Mouse (Mus musculus): ENCODE measurements at regions not wholly inside any gene's neighbourhood (a gene's known extent, or its start where the extent isn't known, plus 50 kb on each side); places are given as distances from the start of the nearest gene placed in this dataset.

DNA sequence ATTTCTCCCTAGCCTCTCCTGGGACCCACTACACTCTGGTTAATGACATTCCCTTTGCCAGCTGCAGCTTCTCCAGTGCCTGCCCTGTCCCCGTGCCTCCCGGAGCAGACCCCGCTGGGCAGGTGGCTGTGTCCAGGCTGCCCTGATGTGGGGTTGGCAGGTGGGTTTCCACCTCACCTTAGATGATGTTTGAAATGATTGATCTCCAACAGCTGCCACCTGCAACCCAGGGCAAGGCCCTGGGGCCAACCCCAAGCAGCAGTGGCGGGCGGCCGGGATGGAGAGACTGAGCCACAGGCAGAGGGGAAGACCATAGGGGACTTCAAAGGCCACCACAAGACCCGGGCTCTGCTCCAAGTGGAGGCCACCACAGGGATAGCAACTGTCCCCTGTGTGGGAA, 93.6 kb upstream of the Mvb12b start:
- H3K27me3 ChIP-seq (replicated peaks): peaks cover 4% of the 10 kb centered on the region
- dilution Hi-C loops (cut with MboI; ENCODE audit: extremely low pct_ligation_motif_present, extremely low pct_unique_long_range_greater_than_20kb, low sequenced_read_pairs) (no loop called here), in situ Hi-C loops (cut with MboI; ENCODE audit: low pct_ligation_motif_present, low pct_unique_long_range_greater_than_20kb, low sequenced_read_pairs) (loop anchor here (10.0 kb wide), 1 partner anchor 663 kb away; no protein-coding TSS in a partner anchor)
- H3K9ac ChIP-seq (ENCODE audit: insufficient read depth, low read depth): no peak overlapping the region
- TF ChIP-seq KAT2A (IDR thresholded peaks at IDR 0.05; ENCODE audit: insufficient replicate concordance, low read length) (no peak), E2F4 (IDR thresholded peaks at IDR 0.05; ENCODE audit: insufficient replicate concordance, low read depth, low read length) (no peak), CTCF (conservative IDR thresholded peaks at IDR 0.05 in 1 of 2, IDR thresholded peaks at IDR 0.05 in 1 of 2; ENCODE audit: low read depth in 2 of 2, low read length in 2 of 2) (no peak), ELF1 (IDR thresholded peaks at IDR 0.05; ENCODE audit: low read depth, low read length) (no peak), ZNF384 (IDR thresholded peaks at IDR 0.05; ENCODE audit: low read depth, low read length) (no peak), EP300 (IDR thresholded peaks at IDR 0.05; ENCODE audit: low read length) (no peak), USF1 (IDR thresholded peaks at IDR 0.05; ENCODE audit: low read depth, low read length) (no peak), MAFK (IDR thresholded peaks at IDR 0.05; ENCODE audit: insufficient replicate concordance, low read length) (no peak), ZC3H11A (IDR thresholded peaks at IDR 0.05; ENCODE audit: low read depth, low read length) (no peak), UBTF (IDR thresholded peaks at IDR 0.05; ENCODE audit: low read depth, low read length) (no peak), MEF2A (IDR thresholded peaks at IDR 0.05; ENCODE audit: borderline replicate concordance, low read depth, low read length) (no peak), POLR2A (IDR thresholded peaks at IDR 0.05; ENCODE audit: low read depth, low read length) (no peak), ZKSCAN1 (IDR thresholded peaks at IDR 0.05; ENCODE audit: borderline replicate concordance, low read depth, low read length) (no peak), POLR2AphosphoS2 (IDR thresholded peaks at IDR 0.05; ENCODE audit: low read depth, low read length) (no peak), PAX5 (IDR thresholded peaks at IDR 0.05; ENCODE audit: low read length) (no peak), TBP (conservative IDR thresholded peaks at IDR 0.05; ENCODE audit: low read depth, low read length) (no peak), RCOR1 (conservative IDR thresholded peaks at IDR 0.05; ENCODE audit: low read depth, low read length) (no peak), USF2 (conservative IDR thresholded peaks at IDR 0.05; ENCODE audit: low read depth, low read length) (no peak), BHLHE40 (IDR thresholded peaks at IDR 0.05; ENCODE audit: low read depth, low read length) (no peak)
- no peaks in the 10 kb centered on the region for H3K79me2 ChIP-seq (replicated peaks; ENCODE audit: control insufficient read depth, extremely low read depth, insufficient read depth, poor library complexity, severe bottlenecking)
- no peak for DNase-seq (ENCODE audit: extremely low read depth)
- H3K36me3 ChIP-seq (replicated peaks in 1 of 2; ENCODE audit: control insufficient read depth in 1 of 2, insufficient read depth in 1 of 2, low read length in 1 of 2): no peaks in the 10 kb centered on the region
- no peak overlapping the region for H3K4me3 ChIP-seq (replicated peaks in 1 of 3; ENCODE audit: low read depth in 2 of 3, low read length in 2 of 3, poor library complexity in 1 of 3)
- no peak overlapping the region for H3K27ac ChIP-seq (ENCODE audit: insufficient read depth, low read depth)
- no peaks in the 10 kb centered on the region for H3K9me3 ChIP-seq (replicated peaks; ENCODE audit: low read length)
- peaks cover 2 to 8% of the 10 kb centered on the region in 2 experiments; a peak in 3 of 4 replicates for H3K4me1 ChIP-seq (ENCODE audit: control insufficient read depth in 1 of 2, insufficient read depth in 2 of 2)
- H3K4me2 ChIP-seq (ENCODE audit: insufficient read depth, low read depth, poor library complexity, severe bottlenecking): no peak overlapping the region

DNA sequence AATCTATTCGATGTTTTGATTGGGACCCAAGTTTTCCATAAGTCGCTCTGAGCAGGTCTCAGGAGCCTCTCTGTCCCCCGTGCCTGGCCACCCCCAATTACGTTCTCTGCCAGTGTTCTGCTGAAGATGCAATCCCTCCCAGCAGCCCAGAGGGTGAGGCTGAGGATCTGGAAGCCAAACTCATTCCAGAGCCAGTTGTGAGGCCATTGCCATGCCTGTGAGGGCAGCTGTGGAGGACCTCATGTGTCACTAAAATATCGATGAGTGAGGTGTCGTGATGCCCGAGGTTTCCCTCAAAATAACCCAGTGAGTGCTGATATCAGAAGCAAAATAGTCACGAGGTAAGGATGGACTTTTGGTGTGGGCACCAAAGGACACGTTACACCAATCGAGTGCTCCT, 93.1 kb upstream of the Mvb12b start:
- dilution Hi-C loops (cut with MboI; ENCODE audit: extremely low pct_ligation_motif_present, extremely low pct_unique_long_range_greater_than_20kb, low sequenced_read_pairs): no loop called here
- Histone ChIP-seq H3K36me3 (replicated peaks in 1 of 2; ENCODE audit: control insufficient read depth in 1 of 2, insufficient read depth in 1 of 2, low read length in 1 of 2) (no peaks in the 10 kb centered on the region), H3K27me3 (replicated peaks) (peaks cover 4% of the 10 kb centered on the region), H3K27ac (ENCODE audit: insufficient read depth, low read depth) (no peak overlapping the region), H3K4me3 (replicated peaks in 1 of 3; ENCODE audit: low read depth in 2 of 3, low read length in 2 of 3, poor library complexity in 1 of 3) (no peak overlapping the region), H3K9ac (ENCODE audit: insufficient read depth, low read depth) (no peak overlapping the region), H3K79me2 (replicated peaks; ENCODE audit: control insufficient read depth, extremely low read depth, insufficient read depth, poor library complexity, severe bottlenecking) (no peaks in the 10 kb centered on the region), H3K4me1 (ENCODE audit: control insufficient read depth in 1 of 2, insufficient read depth in 2 of 2) (peaks cover 2 to 8% of the 10 kb centered on the region in 2 experiments; a peak in 3 of 4 replicates), H3K4me2 (ENCODE audit: insufficient read depth, low read depth, poor library complexity, severe bottlenecking) (no peak overlapping the region), H3K9me3 (replicated peaks; ENCODE audit: low read length) (no peaks in the 10 kb centered on the region)
- TF ChIP-seq POLR2A (IDR thresholded peaks at IDR 0.05; ENCODE audit: low read depth, low read length): no peak
- no peak for TF ChIP-seq BHLHE40 (IDR thresholded peaks at IDR 0.05; ENCODE audit: low read depth, low read length)
- no peak for TF ChIP-seq HCFC1 (IDR thresholded peaks at IDR 0.05; ENCODE audit: low read depth, low read length)
- TF ChIP-seq CTCF (conservative IDR thresholded peaks at IDR 0.05 in 1 of 2, IDR thresholded peaks at IDR 0.05 in 1 of 2; ENCODE audit: low read depth in 2 of 2, low read length in 2 of 2): no peak
- TF ChIP-seq ETS1 (conservative IDR thresholded peaks at IDR 0.05; ENCODE audit: low read depth, low read length): no peak
- no peak for TF ChIP-seq MYC (IDR thresholded peaks at IDR 0.05; ENCODE audit: low read depth, low read length)
- TF ChIP-seq EP300 (IDR thresholded peaks at IDR 0.05; ENCODE audit: low read length): no peak
- no peak for DNase-seq (ENCODE audit: extremely low read depth)
- in situ Hi-C loops (cut with MboI; ENCODE audit: low pct_ligation_motif_present, low pct_unique_long_range_greater_than_20kb, low sequenced_read_pairs): loop anchor here (10.0 kb wide), 1 partner anchor 664 kb away; no protein-coding TSS in a partner anchor
